Mouse (Mus musculus): ENCODE data around the gene Pnldc1. TPM values are rescaled to one million over a fixed set of nuclear protein-coding genes. Genes with fewer than 3 reads are reported as not detected.

Pnldc1 gene
- polyA plus RNA-seq, 1 experiment from 2014 or later = 6.9 TPM

GRCm38 (mm10) chr17:12887021-12887775 lies 22.8 kb downstream of the Pnldc1 start:
- DNase-seq (ENCODE audit: low read depth, low spot score) (no peak), ATAC-seq (no peak)
- no peaks in the 10 kb centered on the region for H3K27me3 ChIP-seq
- CTCF ChIA-PET = no interaction called here
- no peak for TF ChIP-seq CTCF (IDR thresholded peaks at IDR 0.05)
- POLR2A ChIA-PET = no interaction called here
- in situ Hi-C loops (cut with MboI; ENCODE audit: low pct_unique_long_range_greater_than_20kb) = no loop called here

DNA sequence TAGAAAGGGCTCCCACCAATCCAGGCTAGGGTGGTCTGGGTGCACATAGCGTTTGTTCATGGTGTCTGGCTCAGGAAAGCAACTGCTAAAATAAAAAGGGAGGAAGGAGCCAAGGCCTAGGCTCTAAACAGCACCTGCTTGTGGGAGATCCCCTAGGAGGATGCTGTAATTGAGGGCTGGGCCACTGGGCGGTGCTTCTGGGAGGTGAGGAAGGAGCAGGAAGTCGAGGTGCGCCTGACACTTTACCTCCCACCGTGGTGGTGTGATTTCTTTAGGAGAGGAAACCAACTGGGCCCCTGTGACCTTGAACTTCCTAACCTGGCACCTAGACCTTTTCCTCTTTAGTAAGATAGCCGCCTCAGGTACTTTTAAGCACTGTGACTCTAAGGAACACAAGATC lies 23.4 kb downstream of the Pnldc1 start:
- no peak for ATAC-seq
- no peak for DNase-seq (ENCODE audit: low read depth, low spot score)
- ChIA-PET CTCF (no interaction called here), POLR2A (no interaction called here)
- no peak for TF ChIP-seq CTCF (IDR thresholded peaks at IDR 0.05)
- in situ Hi-C loops (cut with MboI; ENCODE audit: low pct_unique_long_range_greater_than_20kb) = no loop called here
- H3K27me3 ChIP-seq = no peaks in the 10 kb centered on the region

GRCm38 (mm10) chr17:12881216-12881615 lies 28.8 kb downstream of the Pnldc1 start:
- no peak for ATAC-seq
- POLR2A ChIA-PET = no interaction called here
- CTCF ChIA-PET = interaction anchor here (1.4 to 3.3 kb wide), 2 partner anchors 54 to 115 kb away, joined by 4 to 20 read pairs; no protein-coding TSS in a partner anchor
- no peak for DNase-seq (ENCODE audit: low read depth, low spot score)
- in situ Hi-C loops (cut with MboI; ENCODE audit: low pct_unique_long_range_greater_than_20kb) = no loop called here
- H3K27me3 ChIP-seq = no peaks in the 10 kb centered on the region
- TF ChIP-seq CTCF (IDR thresholded peaks at IDR 0.05) = no peak

DNA sequence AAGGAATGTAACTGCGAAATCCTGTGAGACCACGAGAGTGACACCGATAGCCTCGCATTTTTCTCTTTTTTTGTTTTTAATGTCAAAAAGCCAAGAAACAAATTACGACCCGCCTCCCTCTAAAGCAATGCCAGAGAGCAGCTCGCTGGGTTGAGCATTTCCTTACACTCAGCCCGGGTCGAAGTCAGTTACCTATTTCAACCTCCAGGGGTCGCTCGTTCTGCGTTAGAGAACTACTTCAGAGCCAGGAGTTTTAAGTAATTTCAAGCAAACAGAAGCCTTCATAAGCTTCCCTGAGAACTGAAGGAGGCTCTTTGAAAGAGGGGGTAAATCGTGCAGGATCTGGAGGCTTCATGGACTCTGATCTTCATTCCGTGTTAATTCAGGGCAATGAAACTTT lies 29.9 kb downstream of the Pnldc1 start:
- POLR2A ChIA-PET = no interaction called here
- CTCF ChIA-PET = interaction anchor here (0.7 to 3.3 kb wide), 10 partner anchors 12 to 129 kb away, joined by 3 to 20 read pairs (median 4); no protein-coding TSS in a partner anchor
- ATAC-seq = peak; percentile 72
- peak; percentile 93 for TF ChIP-seq CTCF (IDR thresholded peaks at IDR 0.05)
- DNase-seq (ENCODE audit: low read depth, low spot score) = peak; percentile 30
- no peaks in the 10 kb centered on the region for H3K27me3 ChIP-seq
- in situ Hi-C loops (cut with MboI; ENCODE audit: low pct_unique_long_range_greater_than_20kb) = no loop called here

- no peak for DNase-seq (ENCODE audit: low read depth, low spot score)
- in situ Hi-C loops (cut with MboI; ENCODE audit: low pct_unique_long_range_greater_than_20kb) = loop anchor here (5.0 kb wide), 1 partner anchor 117 kb away; the partner anchor contains the start of gene Wtap
- no peak for ATAC-seq
- ChIA-PET CTCF (no interaction called here), POLR2A (no interaction called here)
- H3K27me3 ChIP-seq = peaks cover 10% of the 10 kb centered on the region
- no peak for TF ChIP-seq CTCF (IDR thresholded peaks at IDR 0.05)
Observed at GRCm38 (mm10) chr17:12875734-12876133, 34.3 kb downstream of the Pnldc1 start, which contains the start of gene Mrgprh. TSS of gene Mrgprh (plus strand) at chr17:12876034.

- CTCF ChIA-PET = no interaction called here
- no peak for ATAC-seq
Observed at GRCm38 (mm10) chr17:12872275-12873028, 37.6 kb downstream of the Pnldc1 start.

DNA sequence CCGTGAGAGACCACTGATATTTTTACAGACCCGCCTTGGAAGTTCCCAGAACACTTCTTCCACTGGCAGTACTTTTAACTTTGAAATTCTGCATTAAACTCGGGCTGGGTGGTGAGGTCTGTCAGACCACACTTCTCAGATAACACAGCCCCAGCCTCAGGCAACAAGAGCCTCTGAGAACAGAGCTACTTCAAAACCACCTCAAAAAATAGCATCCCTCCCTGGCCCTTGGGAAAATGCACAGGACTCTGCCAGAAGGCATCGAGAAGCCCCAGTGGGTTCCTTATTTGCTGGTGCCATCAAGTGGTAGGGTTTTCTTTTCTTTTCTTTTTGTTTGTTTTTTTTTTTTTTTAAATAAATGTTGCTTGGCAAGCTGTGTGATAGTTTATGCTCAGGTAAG lies 41.4 kb downstream of the Pnldc1 start:
- ATAC-seq (no peak), DNase-seq (ENCODE audit: low read depth, low spot score) (no peak)
- ChIA-PET POLR2A (no interaction called here), CTCF (interaction anchor here (1.0 kb wide), 1 partner anchor 12 kb away, joined by 4 read pairs; no protein-coding TSS in a partner anchor)
- H3K27me3 ChIP-seq = peaks cover 8% of the 10 kb centered on the region
- TF ChIP-seq CTCF (IDR thresholded peaks at IDR 0.05) = no peak
- in situ Hi-C loops (cut with MboI; ENCODE audit: low pct_unique_long_range_greater_than_20kb) = no loop called here

More at GRCm38 (mm10) chr17:12872275-12873028, 37.6 kb downstream of the Pnldc1 start:
- POLR2A ChIA-PET = no interaction called here
- in situ Hi-C loops (cut with MboI; ENCODE audit: low pct_unique_long_range_greater_than_20kb) = no loop called here
- no peak for TF ChIP-seq CTCF (IDR thresholded peaks at IDR 0.05)
- DNase-seq (ENCODE audit: low read depth, low spot score) = no peak
- H3K27me3 ChIP-seq = peaks cover 10% of the 10 kb centered on the region

DNA sequence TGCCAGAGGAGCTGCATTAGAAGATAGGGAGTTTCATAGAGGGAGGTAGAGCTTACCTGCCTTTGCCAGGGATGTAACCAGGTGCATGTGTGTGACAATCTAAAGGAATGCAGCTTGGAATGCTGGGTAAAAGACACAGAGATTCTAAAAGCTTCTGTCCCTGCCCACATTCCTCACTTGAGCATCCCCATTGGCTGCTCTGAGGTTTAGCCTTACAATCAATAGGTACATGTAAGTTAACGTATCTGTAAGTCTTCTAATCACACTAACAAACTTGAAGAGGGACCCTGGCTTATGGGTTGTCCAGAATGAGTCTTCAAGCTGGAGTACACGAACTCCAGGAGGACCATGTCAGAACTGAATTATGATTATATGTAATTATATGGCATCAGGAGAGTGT lies 42.0 kb downstream of the Pnldc1 start, which contains the start of gene Mas1:
Gene Mas1 (minus strand): TSS at position 101 of the 400 bp plus-strand sequence.
- no peak for ATAC-seq
- in situ Hi-C loops (cut with MboI; ENCODE audit: low pct_unique_long_range_greater_than_20kb) = no loop called here
- ChIA-PET CTCF (interaction anchor here (1.0 kb wide), 1 partner anchor 12 kb away, joined by 4 read pairs; no protein-coding TSS in a partner anchor), POLR2A (interaction anchor here (0.5 kb wide), 1 partner anchor 49 kb away, joined by 3 read pairs; no protein-coding TSS in a partner anchor)
- H3K27me3 ChIP-seq = peaks cover 11% of the 10 kb centered on the region
- DNase-seq (ENCODE audit: low read depth, low spot score) = no peak
- TF ChIP-seq CTCF (IDR thresholded peaks at IDR 0.05) = no peak

GRCm38 (mm10) chr17:12866853-12867252 lies 43.2 kb downstream of the Pnldc1 start:
- POLR2A ChIA-PET = interaction anchor here (0.6 to 1.6 kb wide), 2 partner anchors 11 to 1729 kb away, joined by 4 read pairs; no protein-coding TSS in a partner anchor

GRCm38 (mm10) chr17:12865407-12865806 lies 44.6 kb downstream of the Pnldc1 start:
- DNase-seq (ENCODE audit: low read depth, low spot score) = no peak
- ChIA-PET CTCF (no interaction called here), POLR2A (no interaction called here)
- peaks cover 11% of the 10 kb centered on the region for H3K27me3 ChIP-seq
- TF ChIP-seq CTCF (IDR thresholded peaks at IDR 0.05) = no peak
- in situ Hi-C loops (cut with MboI; ENCODE audit: low pct_unique_long_range_greater_than_20kb) = no loop called here
- ATAC-seq = no peak

More at GRCm38 (mm10) chr17:12866853-12867252, 43.2 kb downstream of the Pnldc1 start:
- CTCF ChIA-PET = interaction anchor here (1.0 kb wide), 1 partner anchor 10 kb away, joined by 3 read pairs; no protein-coding TSS in a partner anchor
- no peak for TF ChIP-seq CTCF (IDR thresholded peaks at IDR 0.05)
- in situ Hi-C loops (cut with MboI; ENCODE audit: low pct_unique_long_range_greater_than_20kb) = no loop called here
- peaks cover 15% of the 10 kb centered on the region for H3K27me3 ChIP-seq
- no peak for DNase-seq (ENCODE audit: low read depth, low spot score)
- ATAC-seq = no peak

All from Patski (cell line).